Mouse (Mus musculus): ENCODE measurements around the gene Wiz. TPM values are rescaled to one million over a fixed set of nuclear protein-coding genes. Genes with fewer than 3 reads are reported as not detected.

Wiz gene
- polyA plus RNA-seq, 1 experiment = 21.0 TPM

- TF ChIP-seq POLR2A (IDR thresholded peaks at IDR 0.05; ENCODE audit: insufficient read length, low read depth) = no peak
- no peak for TF ChIP-seq MYOG (IDR thresholded peaks at IDR 0.05; ENCODE audit: control insufficient read depth in 1 of 3, insufficient read depth in 1 of 3, insufficient read length in 2 of 3, low read depth in 2 of 3)
- no peak for TF ChIP-seq TCF12 (IDR thresholded peaks at IDR 0.05; ENCODE audit: insufficient read depth, poor library complexity, severe bottlenecking)
- no peak for TF ChIP-seq POLR2AphosphoS2 (IDR thresholded peaks at IDR 0.05; ENCODE audit: insufficient read length, low read depth)
- no peak for TF ChIP-seq TCF3 (IDR thresholded peaks at IDR 0.05; ENCODE audit: insufficient read length, low read depth)
- no peak for TF ChIP-seq MYOD1 (IDR thresholded peaks at IDR 0.05; ENCODE audit: control insufficient read depth in 1 of 3, insufficient read length in 2 of 3, low read depth in 2 of 3)
- TF ChIP-seq USF1 (IDR thresholded peaks at IDR 0.05; ENCODE audit: low read depth) = no peak
- no peak for TF ChIP-seq SRF (IDR thresholded peaks at IDR 0.05; ENCODE audit: control insufficient read depth, insufficient read length, low read depth)
- TF ChIP-seq MAX (IDR thresholded peaks at IDR 0.05; ENCODE audit: low read depth) = no peak
- no peaks in the 10 kb centered on the region for H3K27me3 ChIP-seq (ENCODE audit: control insufficient read depth, insufficient read depth, insufficient read length)
These were observed 29.3 kb downstream of the Wiz start for GRCm38 (mm10) chr17:32359928-32360327.

GRCm38 (mm10) chr17:32358943-32359340 lies 30.3 kb downstream of the Wiz start:
- TF ChIP-seq MAX (IDR thresholded peaks at IDR 0.05; ENCODE audit: low read depth) (no peak), TCF3 (IDR thresholded peaks at IDR 0.05; ENCODE audit: insufficient read length, low read depth) (no peak), CEBPB (IDR thresholded peaks at IDR 0.05; ENCODE audit: insufficient read depth, poor library complexity, severe bottlenecking) (no peak), TCF12 (IDR thresholded peaks at IDR 0.05; ENCODE audit: insufficient read depth, poor library complexity, severe bottlenecking) (no peak), POLR2A (IDR thresholded peaks at IDR 0.05; ENCODE audit: insufficient read length, low read depth) (no peak), SRF (IDR thresholded peaks at IDR 0.05; ENCODE audit: control insufficient read depth, insufficient read length, low read depth) (no peak), MYOG (IDR thresholded peaks at IDR 0.05; ENCODE audit: control insufficient read depth in 1 of 3, insufficient read depth in 1 of 3, insufficient read length in 2 of 3, low read depth in 2 of 3) (no peak), POLR2AphosphoS2 (IDR thresholded peaks at IDR 0.05; ENCODE audit: insufficient read length, low read depth) (no peak), USF1 (IDR thresholded peaks at IDR 0.05; ENCODE audit: low read depth) (no peak), REST (IDR thresholded peaks at IDR 0.05; ENCODE audit: insufficient read depth, insufficient read length) (no peak)
- Histone ChIP-seq H3K27me3 (ENCODE audit: control insufficient read depth, insufficient read depth, insufficient read length) (no peaks in the 10 kb centered on the region), H3K4me3 (no peak overlapping the region), H3K4me2 (ENCODE audit: low read depth) (no peak overlapping the region), H3K36me3 (ENCODE audit: control insufficient read depth, insufficient read depth) (peaks cover 40% of the 10 kb centered on the region), H3K79me2 (ENCODE audit: control insufficient read depth, insufficient read depth) (peaks cover 21% of the 10 kb centered on the region), H3ac (ENCODE audit: control insufficient read depth, insufficient read length) (no peak overlapping the region)

More at GRCm38 (mm10) chr17:32359928-32360327, 29.3 kb downstream of the Wiz start:
- no peak overlapping the region for H3K4me3 ChIP-seq
- H3K36me3 ChIP-seq (ENCODE audit: control insufficient read depth, insufficient read depth) = peaks cover 38% of the 10 kb centered on the region
- no peak overlapping the region for H3K4me2 ChIP-seq (ENCODE audit: low read depth)
- no peak overlapping the region for H3ac ChIP-seq (ENCODE audit: control insufficient read depth, insufficient read length)
- peaks cover 21% of the 10 kb centered on the region for H3K79me2 ChIP-seq (ENCODE audit: control insufficient read depth, insufficient read depth)

- H3K27me3 ChIP-seq (ENCODE audit: control insufficient read depth, insufficient read depth, insufficient read length) = no peaks in the 10 kb centered on the region
- H3K36me3 ChIP-seq (ENCODE audit: control insufficient read depth, insufficient read depth) = peaks cover 40% of the 10 kb centered on the region
- peaks cover 16% of the 10 kb centered on the region for H3K79me2 ChIP-seq (ENCODE audit: control insufficient read depth, insufficient read depth)
- H3K4me2 ChIP-seq (ENCODE audit: low read depth) = no peak overlapping the region
- no peak overlapping the region for H3ac ChIP-seq (ENCODE audit: control insufficient read depth, insufficient read length)
- TF ChIP-seq USF1 (IDR thresholded peaks at IDR 0.05; ENCODE audit: low read depth) (no peak), TCF3 (IDR thresholded peaks at IDR 0.05; ENCODE audit: insufficient read length, low read depth) (no peak), MYOG (IDR thresholded peaks at IDR 0.05; ENCODE audit: control insufficient read depth in 1 of 3, insufficient read depth in 1 of 3, insufficient read length in 2 of 3, low read depth in 2 of 3) (no peak), E2F4 (IDR thresholded peaks at IDR 0.05; ENCODE audit: insufficient read depth) (no peak), CEBPB (IDR thresholded peaks at IDR 0.05; ENCODE audit: insufficient read depth, poor library complexity, severe bottlenecking) (no peak), POLR2AphosphoS2 (IDR thresholded peaks at IDR 0.05; ENCODE audit: insufficient read length, low read depth) (no peak), MAX (IDR thresholded peaks at IDR 0.05; ENCODE audit: low read depth) (no peak), REST (IDR thresholded peaks at IDR 0.05; ENCODE audit: insufficient read depth, insufficient read length) (no peak), SRF (IDR thresholded peaks at IDR 0.05; ENCODE audit: control insufficient read depth, insufficient read length, low read depth) (no peak), MYOD1 (IDR thresholded peaks at IDR 0.05; ENCODE audit: control insufficient read depth in 1 of 3, insufficient read length in 2 of 3, low read depth in 2 of 3) (no peak), POLR2A (IDR thresholded peaks at IDR 0.05; ENCODE audit: insufficient read length, low read depth) (no peak), TCF12 (IDR thresholded peaks at IDR 0.05; ENCODE audit: insufficient read depth, poor library complexity, severe bottlenecking) (no peak)
- no peak overlapping the region for H3K4me3 ChIP-seq
These were observed 30.9 kb downstream of the Wiz start for GRCm38 (mm10) chr17:32358192-32358942.

- Histone ChIP-seq H3K27me3 (ENCODE audit: control insufficient read depth, insufficient read depth, insufficient read length) (no peaks in the 10 kb centered on the region), H3ac (ENCODE audit: control insufficient read depth, insufficient read length) (no peak overlapping the region), H3K36me3 (ENCODE audit: control insufficient read depth, insufficient read depth) (peaks cover 36% of the 10 kb centered on the region), H3K4me3 (no peak overlapping the region), H3K79me2 (ENCODE audit: control insufficient read depth, insufficient read depth) (peaks cover 3% of the 10 kb centered on the region), H3K4me2 (ENCODE audit: low read depth) (no peak overlapping the region)
- TF ChIP-seq REST (IDR thresholded peaks at IDR 0.05; ENCODE audit: insufficient read depth, insufficient read length) (no peak), POLR2AphosphoS2 (IDR thresholded peaks at IDR 0.05; ENCODE audit: insufficient read length, low read depth) (no peak), POLR2A (IDR thresholded peaks at IDR 0.05; ENCODE audit: insufficient read length, low read depth) (no peak), E2F4 (IDR thresholded peaks at IDR 0.05; ENCODE audit: insufficient read depth) (no peak), CEBPB (IDR thresholded peaks at IDR 0.05; ENCODE audit: insufficient read depth, poor library complexity, severe bottlenecking) (no peak), MYOD1 (IDR thresholded peaks at IDR 0.05; ENCODE audit: control insufficient read depth in 1 of 3, insufficient read length in 2 of 3, low read depth in 2 of 3) (no peak), MYOG (IDR thresholded peaks at IDR 0.05; ENCODE audit: control insufficient read depth in 1 of 3, insufficient read depth in 1 of 3, insufficient read length in 2 of 3, low read depth in 2 of 3) (no peak), TCF12 (IDR thresholded peaks at IDR 0.05; ENCODE audit: insufficient read depth, poor library complexity, severe bottlenecking) (no peak), MAX (IDR thresholded peaks at IDR 0.05; ENCODE audit: low read depth) (no peak), SRF (IDR thresholded peaks at IDR 0.05; ENCODE audit: control insufficient read depth, insufficient read length, low read depth) (no peak), USF1 (IDR thresholded peaks at IDR 0.05; ENCODE audit: low read depth) (no peak), TCF3 (IDR thresholded peaks at IDR 0.05; ENCODE audit: insufficient read length, low read depth) (no peak)
These were observed 32.2 kb downstream of the Wiz start for GRCm38 (mm10) chr17:32356766-32357760.

Data from myocyte (in vitro differentiated cells).